Mouse (Mus musculus) stomach, embryonic 15.5 days (tissue): ENCODE data around the gene Slc9b2. TPM values are rescaled to one million over a fixed set of nuclear protein-coding genes. Genes with fewer than 3 reads are reported as not detected.

Experiments used
- ATAC-seq: fragments of 200-750 bp; cut with Nextera tagmentation; 2 replicates; pipeline ENCODE4 v1.8.0; 2017; ENCODE audit warnings: low read depth, moderate number of reproducible peaks, moderate TSS enrichment; ENCODE audit not compliant: insufficient read depth, low FRiP score
- H3K27ac ChIP-seq: fragments of 300-500 bp; sonication (generic); 2 replicates; pipeline ENCODE4 v1.5.1; 2015; ENCODE audit warnings: mild to moderate bottlenecking, inconsistent platforms
- H3K27me3 ChIP-seq: fragments of 300-500 bp; sonication (generic); replicated peaks from 2 replicates; pipeline ENCODE4 v1.6.1; 2015; ENCODE audit warnings: inconsistent platforms
- H3K36me3 ChIP-seq: fragments of 300-500 bp; sonication (generic); 2 replicates; pipeline ENCODE4 v1.6.1; 2015; ENCODE audit warnings: inconsistent platforms
- H3K4me1 ChIP-seq: fragments of 300-500 bp; sonication (generic); 2 replicates; pipeline ENCODE4 v1.6.1; 2015; ENCODE audit warnings: inconsistent platforms
- H3K4me2 ChIP-seq: fragments of 300-500 bp; sonication (generic); 2 replicates; pipeline ENCODE4 v1.6.1; 2015; ENCODE audit warnings: mild to moderate bottlenecking, inconsistent platforms
- H3K4me3 ChIP-seq: fragments of 300-500 bp; sonication (generic); replicated peaks from 2 replicates; pipeline ENCODE4 v1.5.1; 2015; ENCODE audit warnings: inconsistent platforms
- H3K9ac ChIP-seq: fragments of 300-500 bp; sonication (generic); 2 replicates; pipeline ENCODE4 v1.6.1; 2015; ENCODE audit warnings: inconsistent platforms
- H3K9me3 ChIP-seq: fragments of 300-500 bp; sonication (generic); 2 replicates; pipeline ENCODE4 v1.6.1; 2016; ENCODE audit warnings: inconsistent platforms
- WGBS: fragments of 180-500 bp; shearing (Covaris S2); methylation state at CpG from one replicate; pipeline ENCODE4 v1.1.7; 2015; 5-methylcytosine and 5-hydroxymethylcytosine counted together
- polyA plus RNA-seq: library from polyadenylated mRNA; unstranded; fragments of >200 nt; fragmentation: Nextera tagmentation; extraction: Ambion mirVana; gene quantifications from 2 replicates; pipeline ENCODE4 v1.2.1, GENCODE M21; 2015

The Slc9b2 gene
- polyA plus RNA-seq, 1 experiment from 2014 or later = 2.2 TPM

DNA sequence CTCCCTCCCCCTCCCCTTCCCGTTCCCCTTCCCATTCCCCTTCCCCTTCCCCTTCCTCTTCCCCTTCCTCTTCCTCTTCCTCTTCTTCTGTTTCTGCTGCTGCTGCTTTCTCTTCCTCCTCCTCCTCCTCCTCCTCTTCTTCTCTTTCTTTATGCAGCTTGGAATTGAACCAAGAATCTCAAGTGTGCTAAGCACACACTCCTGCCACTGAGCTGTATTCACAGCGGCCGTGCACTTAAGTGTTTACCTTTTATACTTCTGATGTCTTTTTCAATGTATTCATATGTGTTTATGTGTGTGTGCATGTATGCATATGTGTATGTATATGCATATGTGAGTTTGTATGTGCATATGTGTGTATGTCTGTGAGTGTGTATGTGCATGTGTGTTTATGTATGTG, 21.7 kb upstream of the Slc9b2 start:
- no peak overlapping the region for H3K9ac ChIP-seq
- ATAC-seq = no peak
- 68% methylated on average over 3 of the region's 3 CpGs for WGBS
- no peak overlapping the region for H3K27ac ChIP-seq
- H3K9me3 ChIP-seq = no peaks in the 10 kb centered on the region
- H3K27me3 ChIP-seq = no peaks in the 10 kb centered on the region
- no peak overlapping the region for H3K4me2 ChIP-seq
- no peaks in the 10 kb centered on the region for H3K4me1 ChIP-seq
- no peak overlapping the region for H3K4me3 ChIP-seq
- no peaks in the 10 kb centered on the region for H3K36me3 ChIP-seq

DNA sequence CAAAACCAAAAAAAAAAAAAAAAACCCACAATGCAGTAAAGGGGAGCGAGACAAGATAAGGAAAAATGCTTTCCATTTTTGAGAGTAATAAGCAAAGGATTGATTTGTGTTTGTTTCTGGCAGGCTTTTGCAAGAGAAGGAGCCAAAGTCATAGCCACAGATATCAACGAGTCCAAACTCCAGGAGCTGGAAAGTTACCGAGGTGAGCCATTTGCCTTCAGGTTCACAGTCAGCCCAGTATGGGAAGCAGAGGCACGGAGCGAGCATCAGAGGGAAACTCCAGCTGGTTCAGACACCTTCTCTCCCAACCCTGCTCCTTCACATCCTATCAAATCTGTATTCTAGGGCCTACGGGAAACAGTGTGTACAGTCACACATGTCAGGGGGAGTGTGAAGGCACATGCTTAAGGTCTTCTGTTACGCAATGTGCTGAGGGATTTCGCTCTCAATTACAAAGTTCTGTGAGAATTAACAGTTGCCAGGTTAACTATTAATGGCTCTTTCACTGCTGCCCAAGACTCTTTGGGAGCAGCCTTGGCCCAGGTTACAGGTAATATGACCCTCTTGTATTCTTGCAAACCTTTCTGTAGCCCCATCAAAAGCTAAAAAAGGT, 19.3 kb upstream of the Slc9b2 start:
- H3K4me2 ChIP-seq = no peak overlapping the region
- no peaks in the 10 kb centered on the region for H3K9me3 ChIP-seq
- WGBS = 75% methylated on average over 8 of the region's 8 CpGs
- no peaks in the 10 kb centered on the region for H3K4me1 ChIP-seq
- H3K36me3 ChIP-seq = no peaks in the 10 kb centered on the region
- H3K27me3 ChIP-seq = no peaks in the 10 kb centered on the region
- ATAC-seq = peak; percentile 73; the same call in 1 of the 2 replicates
- no peak overlapping the region for H3K4me3 ChIP-seq
- no peak overlapping the region; the same call in 1 of the 2 replicates for H3K27ac ChIP-seq
- H3K9ac ChIP-seq = no peak overlapping the region

DNA sequence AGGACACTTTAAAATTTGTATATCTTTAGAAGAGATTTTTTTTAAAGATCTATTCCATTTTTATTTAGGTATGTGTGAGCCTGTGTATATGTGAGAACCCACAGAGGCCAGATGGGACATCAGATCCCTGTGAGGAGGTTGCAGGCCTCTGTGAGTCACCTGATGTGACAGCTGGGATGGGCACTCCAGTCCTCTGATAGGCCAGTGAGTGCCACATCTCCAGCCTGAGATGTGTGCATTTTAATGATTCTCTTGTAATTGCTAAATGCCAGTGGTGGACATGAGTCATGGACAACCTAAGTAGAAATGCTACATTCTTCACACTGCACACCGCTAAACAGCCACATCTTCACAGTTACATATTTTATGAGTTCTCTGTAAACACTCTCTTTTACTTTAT, 18.4 kb upstream of the Slc9b2 start:
- no peaks in the 10 kb centered on the region for H3K27me3 ChIP-seq
- H3K9me3 ChIP-seq = no peaks in the 10 kb centered on the region
- H3K4me1 ChIP-seq = no peaks in the 10 kb centered on the region
- no peak overlapping the region for H3K4me2 ChIP-seq
- H3K4me3 ChIP-seq = no peak overlapping the region
- 91% methylated on average over 1 of the region's 1 CpGs for WGBS
- no peaks in the 10 kb centered on the region for H3K36me3 ChIP-seq
- no peak overlapping the region for H3K9ac ChIP-seq
- H3K27ac ChIP-seq = no peak overlapping the region
- no peak for ATAC-seq

DNA sequence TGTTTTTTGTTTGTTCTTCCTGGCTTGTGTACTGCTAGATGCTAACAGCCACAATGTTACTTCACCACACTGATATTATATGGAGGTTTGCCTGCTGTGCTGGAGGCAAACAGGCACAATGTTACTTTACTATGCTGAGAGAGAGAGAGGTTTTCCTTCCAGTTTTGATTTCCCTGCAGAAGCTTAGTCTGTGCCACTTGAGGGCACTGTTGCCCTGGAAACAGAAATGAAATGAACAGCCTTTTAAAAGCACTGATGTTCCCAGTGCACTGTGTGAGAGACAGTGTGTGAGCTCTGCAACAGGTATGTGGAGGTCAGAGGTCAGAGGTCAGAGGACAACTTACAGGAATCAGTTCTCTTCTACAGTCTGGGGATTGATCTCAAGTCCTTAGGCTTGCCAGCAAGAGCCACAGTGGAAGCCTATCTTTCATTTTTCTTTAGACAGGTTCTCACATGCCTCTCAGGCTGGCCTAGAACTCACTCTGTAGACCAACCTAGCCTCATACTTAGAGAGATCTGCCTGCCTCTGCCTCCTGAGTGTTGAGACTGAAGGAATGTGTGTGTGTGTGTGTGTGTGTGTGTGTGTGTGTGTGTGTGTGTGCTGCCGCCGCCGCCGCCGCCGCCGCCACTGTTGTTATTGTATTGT, 17.1 kb upstream of the Slc9b2 start:
- H3K9me3 ChIP-seq = no peaks in the 10 kb centered on the region
- H3K27ac ChIP-seq = no peak overlapping the region
- H3K27me3 ChIP-seq = no peaks in the 10 kb centered on the region
- peak; percentile 66 for ATAC-seq
- no peaks in the 10 kb centered on the region for H3K36me3 ChIP-seq
- H3K4me3 ChIP-seq = no peak overlapping the region
- 100% methylated on average over 6 of the region's 7 CpGs for WGBS
- no peak overlapping the region for H3K9ac ChIP-seq
- H3K4me2 ChIP-seq = no peak overlapping the region
- H3K4me1 ChIP-seq = no peaks in the 10 kb centered on the region

DNA sequence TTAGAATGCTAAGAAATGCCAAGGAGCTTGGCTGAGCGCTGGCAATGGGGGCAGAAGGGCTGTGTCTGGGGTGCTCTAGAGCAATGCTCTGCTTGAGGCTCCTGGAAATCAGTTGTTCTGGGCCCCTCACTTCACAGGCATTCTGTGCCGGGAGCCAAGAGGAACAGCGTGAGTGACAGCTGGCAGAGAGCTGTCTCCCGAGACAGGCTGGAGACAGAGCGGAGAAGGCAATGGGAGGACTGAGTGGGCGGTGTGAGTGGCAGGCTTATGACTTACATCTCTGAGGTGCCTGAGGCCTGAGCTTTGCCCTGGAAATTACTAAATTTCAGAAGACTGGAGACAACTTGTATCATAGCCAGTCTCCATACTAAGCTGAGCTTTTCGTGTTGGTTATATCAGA, 13.8 kb upstream of the Slc9b2 start:
- H3K4me2 ChIP-seq = no peak overlapping the region

DNA sequence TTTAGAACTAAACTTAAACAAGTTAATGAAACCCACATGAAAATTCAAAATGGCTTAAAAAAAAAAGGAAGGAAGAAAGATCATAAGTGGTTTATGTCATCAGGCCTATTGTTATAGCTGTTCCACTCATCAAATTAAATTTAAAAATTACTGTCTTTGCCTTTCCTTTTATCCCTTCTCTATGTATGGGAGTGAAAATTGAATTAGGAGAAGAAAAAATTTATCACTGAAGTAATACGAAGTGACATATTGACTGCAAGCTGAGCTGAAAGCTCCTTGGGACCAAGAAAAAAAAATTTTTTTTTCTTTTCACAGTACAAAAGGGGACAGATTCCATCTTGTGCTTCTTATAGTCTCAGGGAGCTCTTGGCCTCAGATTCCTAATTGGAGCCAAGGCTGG, 11.9 kb upstream of the Slc9b2 start:
- Histone ChIP-seq H3K4me1 (no peaks in the 10 kb centered on the region), H3K36me3 (no peaks in the 10 kb centered on the region), H3K27me3 (no peaks in the 10 kb centered on the region), H3K4me2 (no peak overlapping the region), H3K9me3 (no peaks in the 10 kb centered on the region), H3K4me3 (no peak overlapping the region), H3K27ac (no peak overlapping the region), H3K9ac (no peak overlapping the region)
- 89% methylated on average over 1 of the region's 1 CpGs for WGBS
- no peak for ATAC-seq

More for the DNA sequence above, 13.8 kb upstream of the Slc9b2 start:
- Histone ChIP-seq H3K36me3 (no peaks in the 10 kb centered on the region), H3K9me3 (no peaks in the 10 kb centered on the region), H3K4me3 (no peak overlapping the region), H3K27me3 (no peaks in the 10 kb centered on the region), H3K9ac (no peak overlapping the region), H3K4me1 (no peaks in the 10 kb centered on the region), H3K27ac (no peak overlapping the region)
- no peak for ATAC-seq
- 63% methylated on average over 7 of the region's 7 CpGs for WGBS

DNA sequence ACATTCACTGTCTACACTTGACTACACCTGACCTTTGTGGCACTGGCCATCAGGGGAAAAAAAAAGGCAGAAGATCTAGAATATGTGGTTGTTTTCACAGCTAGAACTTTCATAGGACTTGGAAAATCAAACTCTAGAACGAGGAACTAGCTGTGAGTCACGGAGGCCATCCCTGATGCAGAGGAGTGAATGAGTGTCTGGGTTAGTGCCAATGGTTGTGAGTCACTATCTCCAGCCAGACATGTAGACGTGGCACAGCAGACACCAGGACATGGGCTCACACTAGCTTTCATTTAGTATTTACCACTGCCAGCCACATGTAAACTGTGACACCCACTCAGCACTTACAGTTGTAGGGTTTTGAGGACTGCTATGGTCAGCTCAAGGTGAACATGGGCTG, 8.9 kb upstream of the Slc9b2 start:
- Histone ChIP-seq H3K4me2 (no peak overlapping the region), H3K36me3 (no peaks in the 10 kb centered on the region), H3K4me3 (no peak overlapping the region), H3K9me3 (no peaks in the 10 kb centered on the region), H3K9ac (no peak overlapping the region), H3K27me3 (no peaks in the 10 kb centered on the region), H3K4me1 (no peaks in the 10 kb centered on the region), H3K27ac (no peak overlapping the region)
- no peak for ATAC-seq
- WGBS = 78% methylated on average over 3 of the region's 3 CpGs

DNA sequence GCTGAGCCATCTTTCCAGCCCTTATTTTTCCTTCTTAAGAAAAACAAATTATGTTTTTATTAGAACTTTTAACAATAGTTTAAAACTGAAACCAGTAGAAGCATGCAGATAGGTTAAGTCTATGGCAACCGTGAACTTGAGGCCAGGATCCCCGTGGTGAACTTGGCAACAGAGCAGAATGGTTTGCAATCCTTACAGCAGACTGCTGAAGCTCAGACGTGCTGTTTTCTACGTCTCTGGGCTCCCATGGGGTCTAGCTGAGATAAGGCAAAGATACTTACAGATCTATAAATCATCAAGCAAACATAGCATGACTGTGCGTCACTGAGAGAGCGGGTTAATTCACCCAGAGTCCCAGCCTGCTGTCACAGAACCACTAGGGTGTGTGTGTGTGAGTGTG, 7.4 kb upstream of the Slc9b2 start:
- Histone ChIP-seq H3K4me1 (0 out of 2 replicates have a peak, but pooled peaks cover 3% of the 10 kb centered on the region), H3K9me3 (no peaks in the 10 kb centered on the region), H3K4me2 (no peak overlapping the region), H3K4me3 (no peak overlapping the region), H3K27ac (no peak overlapping the region), H3K27me3 (no peaks in the 10 kb centered on the region), H3K9ac (no peak overlapping the region), H3K36me3 (no peaks in the 10 kb centered on the region)
- 60% methylated on average over 6 of the region's 6 CpGs for WGBS
- no peak for ATAC-seq

DNA sequence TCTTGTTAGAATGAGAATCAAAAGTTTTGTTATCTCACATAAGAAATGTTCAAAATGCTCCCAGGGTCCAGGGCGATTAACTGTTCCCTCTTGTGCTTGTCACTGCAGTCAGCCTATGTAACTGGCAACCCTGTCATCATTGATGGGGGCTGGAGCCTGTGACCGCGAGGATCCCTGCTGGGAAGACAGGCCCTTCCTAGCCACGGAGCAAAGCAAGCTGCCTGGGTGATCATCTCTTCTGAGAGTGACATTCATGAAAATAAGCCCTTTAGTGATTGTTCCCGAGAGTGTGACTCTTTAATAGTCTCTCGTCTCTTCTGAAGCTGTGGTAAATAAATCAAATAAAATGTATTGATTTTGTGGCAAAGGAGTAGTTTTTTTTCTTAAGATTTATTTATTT, 3.4 kb upstream of the Slc9b2 start:
- Histone ChIP-seq H3K9me3 (no peaks in the 10 kb centered on the region), H3K4me3 (no peak overlapping the region), H3K4me1 (0 out of 2 replicates have a peak, but pooled peaks cover 3% of the 10 kb centered on the region), H3K36me3 (no peaks in the 10 kb centered on the region), H3K9ac (no peak overlapping the region), H3K27me3 (no peaks in the 10 kb centered on the region), H3K27ac (no peak overlapping the region), H3K4me2 (no peak overlapping the region)
- ATAC-seq = no peak
- 45% methylated on average over 6 of the region's 6 CpGs for WGBS

DNA sequence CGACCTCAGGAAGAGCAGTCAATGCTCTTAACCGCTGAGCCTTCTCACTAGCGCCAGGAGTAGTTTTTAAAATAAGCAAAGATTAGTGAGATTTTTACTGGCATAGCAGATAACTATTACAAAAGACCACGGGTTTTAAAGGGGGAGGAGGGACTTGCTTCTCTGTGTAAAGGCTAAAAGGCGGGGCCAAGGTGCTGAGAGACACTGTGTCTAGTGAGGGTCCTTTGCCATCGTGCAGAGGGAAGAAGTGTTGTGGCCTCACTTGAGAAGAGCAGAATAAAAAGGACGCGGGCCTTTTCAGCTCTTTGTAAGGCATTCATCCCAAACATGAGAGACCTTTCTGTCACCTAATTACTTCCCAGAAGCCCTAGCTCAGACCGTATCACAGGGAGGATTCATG, 2.9 kb upstream of the Slc9b2 start:
- Histone ChIP-seq H3K36me3 (no peaks in the 10 kb centered on the region), H3K27me3 (no peaks in the 10 kb centered on the region), H3K9ac (no peak overlapping the region), H3K27ac (no peak overlapping the region), H3K4me2 (no peak overlapping the region), H3K4me3 (no peak overlapping the region), H3K9me3 (no peaks in the 10 kb centered on the region), H3K4me1 (0 out of 2 replicates have a peak, but pooled peaks cover 3% of the 10 kb centered on the region)
- 29% methylated on average over 9 of the region's 9 CpGs for WGBS
- ATAC-seq = no peak

DNA sequence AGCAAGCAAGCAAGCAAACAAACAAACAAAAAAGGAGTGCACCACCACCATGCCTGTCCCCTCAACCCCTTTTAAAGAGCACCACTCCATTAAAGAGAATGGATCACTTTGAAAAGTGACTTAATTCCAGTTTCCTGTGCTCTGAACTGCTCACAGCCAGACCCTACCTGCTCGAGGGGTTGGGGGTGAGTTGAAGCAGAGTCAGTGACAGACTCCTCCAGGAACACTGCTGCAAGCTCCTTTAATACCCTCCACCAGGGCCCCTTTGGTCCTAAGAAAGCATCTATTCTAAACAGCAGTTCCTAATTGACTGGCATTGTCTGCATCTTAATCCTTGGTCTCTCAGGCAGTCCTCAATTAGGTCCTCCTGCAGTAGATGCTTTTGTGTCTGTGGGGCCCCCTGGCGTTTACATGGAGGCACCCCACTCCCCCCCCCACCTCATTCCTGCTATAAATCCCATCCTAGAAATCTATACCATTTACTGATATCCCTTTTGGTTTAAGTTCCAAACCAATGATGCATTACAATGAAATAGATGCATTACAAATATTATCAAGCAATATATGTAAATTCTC, 5.5 kb downstream of the Slc9b2 start:
- Histone ChIP-seq H3K4me3 (no peak overlapping the region), H3K4me1 (no peaks in the 10 kb centered on the region), H3K9me3 (no peaks in the 10 kb centered on the region), H3K4me2 (no peak overlapping the region), H3K27ac (no peak overlapping the region), H3K36me3 (no peaks in the 10 kb centered on the region), H3K27me3 (no peaks in the 10 kb centered on the region), H3K9ac (no peak overlapping the region)
- ATAC-seq = no peak
- 41% methylated on average over 2 of the region's 2 CpGs for WGBS

DNA sequence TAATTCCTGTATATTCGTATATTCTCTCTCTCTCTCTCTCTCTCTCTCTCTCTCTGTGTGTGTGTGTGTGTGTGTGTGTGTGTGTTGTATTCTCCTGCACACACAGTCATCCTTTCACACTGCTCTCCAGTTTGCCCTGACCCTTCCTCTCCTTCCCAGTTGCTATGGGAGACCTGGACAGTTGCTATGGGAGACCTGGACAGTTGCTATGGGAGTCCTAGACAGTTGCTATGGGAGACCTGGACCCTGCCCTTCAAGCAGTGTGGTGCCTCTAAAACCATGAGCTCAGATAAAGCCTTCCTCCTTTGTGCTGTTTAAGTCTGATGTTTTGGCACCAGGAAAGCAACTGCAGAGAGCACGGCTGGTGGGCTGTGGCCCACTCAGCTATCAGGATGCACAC, 6.2 kb downstream of the Slc9b2 start:
- WGBS = 71% methylated on average over 2 of the region's 2 CpGs
- Histone ChIP-seq H3K27me3 (no peaks in the 10 kb centered on the region), H3K27ac (no peak overlapping the region), H3K4me1 (no peaks in the 10 kb centered on the region), H3K9me3 (no peaks in the 10 kb centered on the region), H3K4me2 (no peak overlapping the region), H3K9ac (no peak overlapping the region), H3K4me3 (no peak overlapping the region), H3K36me3 (no peaks in the 10 kb centered on the region)
- no peak for ATAC-seq
